Mouse (Mus musculus): ENCODE measurements around the gene Gapdhs. TPM values are rescaled to one million over a fixed set of nuclear protein-coding genes. Genes with fewer than 3 reads are reported as not detected.
"Not testable (repeated sequence)": the region's sequence is repeated elsewhere in the genome, so short reads cannot be mapped to it uniquely, and the experiment has no call there.

The Gapdhs gene
- polyA plus RNA-seq (2015; fragmentation: Nextera tagmentation; extraction: Ambion mirVana) = 1.6 and 2.9 TPM in 2 replicates

- H3K36me3 ChIP-seq = peaks cover 26% of the 10 kb centered on the region
- not testable (repeated sequence) for H3K4me1 ChIP-seq (replicated peaks); H3K27me3 ChIP-seq; H3K9ac ChIP-seq; H3K27ac ChIP-seq (replicated peaks); ATAC-seq (ENCODE audit: low read depth); H3K4me2 ChIP-seq; H3K9me3 ChIP-seq; H3K4me3 ChIP-seq
- WGBS = 82% methylated on average over 4 of the region's 4 CpGs
Observed at GRCm38 (mm10) chr7:30743617-30744016, at the start of gene Gapdhs. TSS of gene Gapdhs (minus strand) at chr7:30743681.

GRCm38 (mm10) chr7:30791921-30792320 lies 48.4 kb upstream of the Gapdhs start:
- H3K27me3 ChIP-seq = no peaks in the 10 kb centered on the region
- H3K4me1 ChIP-seq (replicated peaks) = no peaks in the 10 kb centered on the region
- H3K27ac ChIP-seq (replicated peaks) = no peak overlapping the region
- no peak overlapping the region for H3K4me3 ChIP-seq
- 30% methylated on average over 9 of the region's 9 CpGs for WGBS
- no peak overlapping the region for H3K4me2 ChIP-seq
- no peak for ATAC-seq (ENCODE audit: low read depth)
- no peaks in the 10 kb centered on the region for H3K9me3 ChIP-seq
- no peaks in the 10 kb centered on the region for H3K36me3 ChIP-seq
- H3K9ac ChIP-seq = no peak overlapping the region

DNA sequence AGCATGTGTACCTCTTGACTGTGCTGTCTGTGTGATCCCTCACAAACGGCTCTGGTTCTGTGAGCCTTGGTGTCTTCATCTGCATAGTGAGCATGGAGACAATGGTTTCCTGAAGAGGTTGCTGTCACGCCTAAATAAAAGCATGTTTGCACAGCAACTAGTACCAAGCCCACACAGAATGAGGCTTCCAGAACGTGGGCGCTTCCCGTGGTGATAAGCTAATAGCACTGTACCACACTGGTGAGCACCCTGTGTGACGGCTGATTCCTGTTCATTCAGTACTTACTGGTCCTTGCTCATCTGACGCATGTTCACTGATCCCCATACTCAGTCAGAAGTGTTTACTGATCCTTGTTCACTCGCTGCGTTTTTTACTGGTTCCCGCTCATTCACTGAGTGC lies 46.7 kb upstream of the Gapdhs start:
- H3K9me3 ChIP-seq = no peaks in the 10 kb centered on the region
- H3K36me3 ChIP-seq = no peaks in the 10 kb centered on the region
- ATAC-seq (ENCODE audit: low read depth) = no peak
- no peaks in the 10 kb centered on the region for H3K27me3 ChIP-seq
- WGBS = 80% methylated on average over 10 of the region's 10 CpGs
- H3K27ac ChIP-seq (replicated peaks) = no peak overlapping the region
- no peak overlapping the region for H3K4me3 ChIP-seq
- H3K4me2 ChIP-seq = no peak overlapping the region
- H3K4me1 ChIP-seq (replicated peaks) = peaks cover 13% of the 10 kb centered on the region
- H3K9ac ChIP-seq = no peak overlapping the region

DNA sequence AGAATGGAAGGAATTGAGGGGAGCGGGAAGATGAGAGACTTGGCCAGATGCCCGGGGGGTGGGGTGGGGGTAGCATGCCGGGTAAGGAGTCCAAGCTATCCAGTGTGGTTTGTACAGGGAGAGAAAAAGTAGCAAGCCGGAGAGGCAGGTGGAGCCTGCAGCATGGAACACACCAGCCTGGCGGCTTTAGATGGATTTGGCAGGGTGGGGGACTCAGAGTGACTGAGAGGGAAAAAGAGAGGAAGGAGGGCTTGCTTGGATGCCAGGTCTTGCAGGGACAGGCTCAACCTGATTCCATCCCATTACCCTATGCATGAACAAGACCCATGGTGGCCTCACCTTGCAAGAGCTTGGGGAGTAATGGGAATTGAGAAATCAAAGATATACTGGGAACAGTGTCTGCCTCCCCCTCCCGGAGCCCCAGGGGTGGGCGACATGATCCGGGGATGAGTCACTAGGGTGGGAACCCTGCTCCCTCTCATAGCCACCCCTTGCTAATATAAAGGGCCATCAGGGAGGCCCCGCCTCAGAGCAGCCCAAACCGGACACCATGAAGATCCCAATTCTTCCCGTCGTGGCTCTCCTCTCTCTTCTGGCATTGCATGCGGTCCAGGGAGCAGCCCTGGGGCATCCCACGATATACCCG lies 44.0 kb upstream of the Gapdhs start, which contains the start of gene Krtdap:
Gene Krtdap, plus strand, starts transcription at position 520 of the 646 bp plus-strand sequence.
- Histone ChIP-seq H3K9me3 (no peaks in the 10 kb centered on the region), H3K27me3 (no peaks in the 10 kb centered on the region), H3K4me2 (no peak within 1 kb of the TSS), H3K27ac (replicated peaks) (peak within 1 kb of the TSS; percentile 90; the same call in 1 of the 2 replicates), H3K9ac (no peak within 1 kb of the TSS), H3K4me3 (no peak within 1 kb of the TSS), H3K4me1 (replicated peaks) (peaks cover 17% of the 10 kb centered on the region), H3K36me3 (no peaks in the 10 kb centered on the region)
- ATAC-seq (ENCODE audit: low read depth) = no peak
- WGBS = 59% methylated on average over 15 of the region's 15 CpGs

- no peak overlapping the region for H3K4me2 ChIP-seq
- peak overlapping the region; percentile 90 for H3K27ac ChIP-seq (replicated peaks)
- peaks cover 17% of the 10 kb centered on the region for H3K4me1 ChIP-seq (replicated peaks)
- peak; percentile 96 for ATAC-seq (ENCODE audit: low read depth)
- 43% methylated on average over 13 of the region's 13 CpGs for WGBS
- no peaks in the 10 kb centered on the region for H3K36me3 ChIP-seq
- H3K4me3 ChIP-seq = no peak overlapping the region
- H3K9ac ChIP-seq = no peak overlapping the region
- H3K27me3 ChIP-seq = no peaks in the 10 kb centered on the region
- H3K9me3 ChIP-seq = no peaks in the 10 kb centered on the region
Observed at GRCm38 (mm10) chr7:30785721-30786546, 42.5 kb upstream of the Gapdhs start.

- ATAC-seq (ENCODE audit: low read depth) = peak; percentile 16
- Histone ChIP-seq H3K27ac (replicated peaks) (peak overlapping the region; percentile 90), H3K36me3 (no peaks in the 10 kb centered on the region), H3K9ac (no peak overlapping the region), H3K27me3 (no peaks in the 10 kb centered on the region), H3K4me1 (replicated peaks) (peaks cover 17% of the 10 kb centered on the region), H3K4me3 (no peak overlapping the region), H3K9me3 (no peaks in the 10 kb centered on the region), H3K4me2 (no peak overlapping the region)
- WGBS = 80% methylated on average over 1 of the region's 1 CpGs
Observed at GRCm38 (mm10) chr7:30785154-30785553, 41.7 kb upstream of the Gapdhs start.

GRCm38 (mm10) chr7:30782658-30783057 lies 39.2 kb upstream of the Gapdhs start:
- ATAC-seq (ENCODE audit: low read depth) = no peak
- Histone ChIP-seq H3K27me3 (no peaks in the 10 kb centered on the region), H3K9ac (no peak overlapping the region), H3K9me3 (no peaks in the 10 kb centered on the region), H3K4me3 (no peak overlapping the region), H3K4me2 (no peak overlapping the region), H3K27ac (replicated peaks) (no peak overlapping the region), H3K36me3 (no peaks in the 10 kb centered on the region), H3K4me1 (replicated peaks) (peaks cover 17% of the 10 kb centered on the region)
- 78% methylated on average over 3 of the region's 3 CpGs for WGBS

DNA sequence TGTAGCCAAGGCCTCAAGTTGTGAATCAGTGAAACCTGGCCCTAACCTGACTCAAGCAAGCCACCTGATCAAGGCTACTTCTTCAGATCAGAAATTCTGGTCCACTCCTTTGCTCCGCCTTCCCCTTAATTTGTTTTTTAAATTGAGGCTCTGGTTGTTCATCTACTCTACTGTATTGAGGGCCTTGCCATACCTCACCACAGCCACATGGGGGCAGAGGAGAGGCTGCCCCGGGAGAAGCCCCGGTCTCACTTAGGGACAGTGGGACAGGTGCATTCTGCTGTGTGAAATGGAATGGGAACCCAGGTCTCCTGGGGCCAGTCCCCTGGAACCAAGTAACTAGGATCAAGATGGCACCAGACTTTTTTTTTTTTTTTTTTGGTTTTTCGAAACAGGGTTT lies 38.3 kb upstream of the Gapdhs start:
- no peak overlapping the region for H3K4me3 ChIP-seq
- H3K27ac ChIP-seq (replicated peaks) = no peak overlapping the region
- WGBS = 74% methylated on average over 4 of the region's 4 CpGs
- no peaks in the 10 kb centered on the region for H3K36me3 ChIP-seq
- peaks cover 17% of the 10 kb centered on the region for H3K4me1 ChIP-seq (replicated peaks)
- H3K9me3 ChIP-seq = no peaks in the 10 kb centered on the region
- no peaks in the 10 kb centered on the region for H3K27me3 ChIP-seq
- ATAC-seq (ENCODE audit: low read depth) = no peak
- H3K4me2 ChIP-seq = no peak overlapping the region
- H3K9ac ChIP-seq = no peak overlapping the region

DNA sequence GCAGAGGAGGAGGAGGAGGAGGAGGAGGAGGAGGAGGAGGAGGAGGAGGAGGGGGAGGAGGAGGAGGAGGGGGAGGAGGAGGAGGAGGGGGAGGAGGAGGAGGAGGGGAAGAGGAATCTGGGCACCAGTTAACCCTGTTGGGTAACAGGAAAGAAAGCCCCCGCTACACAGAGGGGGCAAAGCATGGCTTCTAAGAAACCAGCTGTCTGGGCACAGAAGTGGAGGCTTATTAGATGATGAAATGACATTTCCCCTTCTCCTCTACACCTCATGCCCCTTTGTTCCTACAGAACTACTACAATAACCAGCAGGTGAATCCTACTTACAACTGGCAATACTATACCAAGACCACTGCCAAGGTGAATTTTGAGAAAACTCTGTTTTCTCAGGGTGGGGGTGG lies 34.4 kb upstream of the Gapdhs start:
- Histone ChIP-seq H3K9ac (no peak overlapping the region), H3K9me3 (no peaks in the 10 kb centered on the region), H3K4me1 (replicated peaks) (no peaks in the 10 kb centered on the region), H3K27me3 (no peaks in the 10 kb centered on the region), H3K4me3 (no peak overlapping the region), H3K36me3 (no peaks in the 10 kb centered on the region), H3K4me2 (no peak overlapping the region), H3K27ac (replicated peaks) (no peak overlapping the region)
- 100% methylated on average over 1 of the region's 1 CpGs for WGBS
- ATAC-seq (ENCODE audit: low read depth) = no peak

DNA sequence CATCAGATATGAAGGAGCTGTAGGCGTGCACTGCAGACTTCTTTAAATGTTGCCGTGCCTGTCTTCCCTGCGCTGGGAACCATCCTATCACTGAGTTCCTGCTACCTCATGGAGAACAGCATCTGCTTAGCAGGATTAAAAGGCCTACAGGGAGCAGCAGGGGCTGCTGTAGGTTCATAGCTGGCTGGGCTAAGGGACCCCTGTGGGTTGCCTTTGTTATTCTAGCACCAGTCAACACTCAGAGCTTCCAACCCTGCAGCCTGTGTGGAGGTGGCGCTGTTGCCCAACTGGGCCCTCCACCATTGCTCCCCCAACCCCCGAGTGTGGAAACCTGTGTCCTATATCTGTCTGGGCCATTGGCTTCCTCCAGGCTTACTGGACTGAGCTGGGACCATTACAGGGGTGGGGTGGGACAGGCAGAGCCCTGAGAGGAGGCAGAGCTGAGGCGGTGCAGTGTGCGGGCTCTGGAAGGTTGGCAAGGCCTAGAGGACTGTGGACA lies 33.6 kb upstream of the Gapdhs start:
- Histone ChIP-seq H3K4me2 (no peak overlapping the region), H3K36me3 (no peaks in the 10 kb centered on the region), H3K9ac (no peak overlapping the region), H3K27ac (replicated peaks) (no peak overlapping the region), H3K9me3 (no peaks in the 10 kb centered on the region), H3K27me3 (no peaks in the 10 kb centered on the region), H3K4me1 (replicated peaks) (no peaks in the 10 kb centered on the region), H3K4me3 (no peak overlapping the region)
- no peak for ATAC-seq (ENCODE audit: low read depth)
- WGBS = 46% methylated on average over 7 of the region's 7 CpGs

DNA sequence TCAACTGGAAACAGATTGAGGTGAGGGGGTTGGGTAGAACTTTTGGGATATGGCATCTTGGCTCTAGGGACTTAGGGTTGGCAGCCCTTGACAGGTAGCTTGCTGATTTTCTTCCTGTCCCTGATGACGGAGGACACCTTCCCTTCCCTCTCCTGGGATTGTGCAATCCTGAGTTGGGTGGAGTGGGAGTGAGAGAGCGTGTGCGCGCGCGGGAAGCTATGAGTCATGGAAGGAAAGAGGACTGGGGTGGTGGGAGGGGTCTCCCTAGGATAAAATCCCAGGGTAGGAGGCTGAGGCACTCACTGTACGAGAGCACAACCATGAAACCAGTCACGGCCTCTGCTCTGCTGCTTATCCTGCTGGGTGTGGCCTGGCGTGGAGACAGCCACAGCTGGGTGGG lies 32.6 kb upstream of the Gapdhs start:
- no peak overlapping the region for H3K9ac ChIP-seq
- H3K27me3 ChIP-seq = no peaks in the 10 kb centered on the region
- no peak for ATAC-seq (ENCODE audit: low read depth)
- H3K4me3 ChIP-seq = no peak overlapping the region
- H3K4me2 ChIP-seq = no peak overlapping the region
- H3K27ac ChIP-seq (replicated peaks) = no peak overlapping the region
- no peaks in the 10 kb centered on the region for H3K9me3 ChIP-seq
- H3K4me1 ChIP-seq (replicated peaks) = no peaks in the 10 kb centered on the region
- 91% methylated on average over 9 of the region's 9 CpGs for WGBS
- no peaks in the 10 kb centered on the region for H3K36me3 ChIP-seq

DNA sequence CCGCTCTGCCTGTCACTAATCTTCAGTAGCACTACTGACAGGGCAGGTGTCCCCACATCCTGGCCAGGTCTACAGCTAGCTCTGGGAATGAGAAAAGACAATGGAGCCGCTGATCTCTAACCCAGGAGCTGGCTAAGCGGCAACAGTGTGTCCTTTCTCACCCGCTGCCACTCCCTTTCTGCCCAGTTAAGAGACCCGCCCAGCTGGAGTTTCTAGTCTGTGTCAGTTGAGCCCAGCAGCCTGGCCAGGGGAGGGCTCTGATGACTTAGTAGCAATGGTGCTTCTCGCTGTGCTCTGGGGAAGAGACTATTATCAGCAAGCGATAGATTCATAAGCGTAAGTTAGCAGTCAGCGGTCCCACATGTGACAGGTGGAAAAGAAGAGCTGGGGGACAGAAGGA lies 25.8 kb upstream of the Gapdhs start:
- Histone ChIP-seq H3K4me2 (no peak overlapping the region), H3K9me3 (no peaks in the 10 kb centered on the region), H3K4me1 (replicated peaks) (no peaks in the 10 kb centered on the region), H3K36me3 (no peaks in the 10 kb centered on the region), H3K4me3 (no peak overlapping the region), H3K27me3 (no peaks in the 10 kb centered on the region; the same call in 1 of the 2 replicates), H3K9ac (no peak overlapping the region), H3K27ac (replicated peaks) (no peak overlapping the region)
- no peak for ATAC-seq (ENCODE audit: low read depth)
- 40% methylated on average over 9 of the region's 9 CpGs for WGBS
